Mouse (Mus musculus): ENCODE results near the gene Sephs2. TPM values are rescaled to one million over a fixed set of nuclear protein-coding genes. Genes with fewer than 3 reads are reported as not detected.
A peak's percentile ranks its signal among the peaks of the same experiment; 100 is the strongest.

Sephs2 gene
- polyA plus RNA-seq, 1 experiment from 2014 or later, result 104 TPM

- no peak overlapping the region for H3K9ac ChIP-seq (ENCODE audit: low read length)
- no peaks in the 10 kb centered on the region for H3K4me1 ChIP-seq (ENCODE audit: control insufficient read depth, insufficient read depth, low read length)
- WGBS, result 26% methylated on average over 8 of the region's 8 CpGs
- no peaks in the 10 kb centered on the region for H3K9me3 ChIP-seq (ENCODE audit: control insufficient read depth, low read length)
- H3K27ac ChIP-seq (replicated peaks; ENCODE audit: low read depth, low read length), result no peak overlapping the region
- no peaks in the 10 kb centered on the region for H3K27me3 ChIP-seq (ENCODE audit: control insufficient read depth, insufficient read depth, low read length)
- no peak overlapping the region for H3K4me2 ChIP-seq (ENCODE audit: low read depth, severe bottlenecking)
- no peak overlapping the region for H3K4me3 ChIP-seq (ENCODE audit: low read depth, low read length)
- ATAC-seq (ENCODE audit: insufficient number of reproducible peaks, low FRiP score, low TSS enrichment, low read depth), result no peak
- peak; percentile 59 for DNase-seq (ENCODE audit: low spot score)
- H3K36me3 ChIP-seq (ENCODE audit: control insufficient read depth, insufficient read depth, low read length), result no peaks in the 10 kb centered on the region
Measured at GRCm38 (mm10) chr7:127278311-127278710, 4.5 kb upstream of the Sephs2 start.

DNA sequence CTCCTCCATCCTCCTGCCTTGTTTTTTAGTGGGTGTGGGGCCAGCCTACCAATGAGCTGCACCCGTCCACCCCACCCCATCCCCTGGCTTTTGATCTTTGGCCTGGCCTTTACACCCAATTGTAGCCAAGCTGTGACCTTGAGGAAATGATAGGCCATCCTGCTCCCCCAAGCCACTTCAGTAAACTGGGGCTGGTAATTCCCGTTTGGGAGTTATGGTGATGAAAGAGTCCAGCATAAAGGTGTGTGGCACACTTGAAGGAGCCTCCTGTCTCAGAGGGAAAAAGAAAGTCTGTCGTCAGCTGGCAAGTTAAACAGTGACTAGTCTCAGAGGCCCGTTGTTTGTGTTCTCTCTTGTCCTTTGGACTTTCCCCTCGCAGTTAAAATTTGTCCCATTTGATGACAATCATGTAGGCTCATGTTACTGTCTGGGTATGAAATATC, 2.7 kb upstream of the Sephs2 start:
- Histone ChIP-seq H3K4me2 (ENCODE audit: low read depth, severe bottlenecking) (no peak overlapping the region), H3K27me3 (ENCODE audit: control insufficient read depth, insufficient read depth, low read length) (no peaks in the 10 kb centered on the region), H3K4me1 (ENCODE audit: control insufficient read depth, insufficient read depth, low read length) (no peaks in the 10 kb centered on the region), H3K27ac (replicated peaks; ENCODE audit: low read depth, low read length) (no peak overlapping the region), H3K36me3 (ENCODE audit: control insufficient read depth, insufficient read depth, low read length) (peaks cover 5% of the 10 kb centered on the region; the same call in 1 of the 2 replicates), H3K9ac (ENCODE audit: low read length) (no peak overlapping the region), H3K9me3 (ENCODE audit: control insufficient read depth, low read length) (no peaks in the 10 kb centered on the region), H3K4me3 (ENCODE audit: low read depth, low read length) (no peak overlapping the region)
- WGBS, result 63% methylated on average over 5 of the region's 5 CpGs
- no peak for ATAC-seq (ENCODE audit: insufficient number of reproducible peaks, low FRiP score, low TSS enrichment, low read depth)
- DNase-seq (ENCODE audit: low spot score), result no peak

DNA sequence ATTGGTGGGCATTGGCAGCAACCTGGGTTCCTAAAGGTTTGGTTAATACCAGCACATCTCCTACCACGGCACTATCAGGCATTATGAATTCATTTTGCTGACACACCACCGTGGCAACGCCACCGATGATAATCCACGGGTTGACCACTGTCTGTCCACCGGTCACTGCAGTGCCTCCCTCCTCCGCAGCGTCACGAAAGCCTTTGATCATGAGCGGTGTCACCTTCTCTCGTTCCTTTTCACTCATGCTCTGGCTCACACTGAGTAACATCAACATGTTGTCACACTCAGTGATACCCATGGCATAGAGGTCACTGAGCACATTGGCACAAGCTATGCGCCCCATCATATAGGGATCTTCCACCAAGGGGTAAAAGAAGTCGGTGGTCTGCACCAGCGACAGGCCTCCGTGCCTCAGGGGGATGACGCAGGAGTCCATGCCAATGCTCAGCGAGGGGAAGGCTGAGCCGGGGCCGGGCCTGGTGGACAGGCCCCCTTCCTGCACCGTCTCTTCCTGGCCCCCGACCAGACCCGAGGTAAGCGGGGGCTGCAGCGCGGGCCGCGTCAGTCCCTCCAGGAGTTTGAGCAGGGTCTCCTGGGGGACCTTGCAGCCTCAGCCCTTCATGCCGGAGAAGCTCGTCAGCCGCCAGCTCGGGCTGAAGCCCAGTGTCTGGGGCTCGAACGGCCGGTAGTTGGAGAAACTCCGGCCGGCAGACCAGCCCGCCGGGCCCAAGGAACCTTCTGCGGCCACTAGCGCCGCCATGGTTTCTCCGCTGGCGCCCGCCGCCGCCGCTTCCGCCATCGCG, 534 bp downstream of the Sephs2 start:
- Histone ChIP-seq H3K36me3 (ENCODE audit: control insufficient read depth, insufficient read depth, low read length) (peaks cover 12% of the 10 kb centered on the region; the same call in 1 of the 2 replicates), H3K4me1 (ENCODE audit: control insufficient read depth, insufficient read depth, low read length) (no peaks in the 10 kb centered on the region), H3K9ac (ENCODE audit: low read length) (peak overlapping the region; percentile 96), H3K27me3 (ENCODE audit: control insufficient read depth, insufficient read depth, low read length) (no peaks in the 10 kb centered on the region), H3K4me2 (ENCODE audit: low read depth, severe bottlenecking) (peak overlapping the region; percentile 91), H3K4me3 (ENCODE audit: low read depth, low read length) (peak overlapping the region; percentile 84), H3K27ac (replicated peaks; ENCODE audit: low read depth, low read length) (peak overlapping the region; percentile 81), H3K9me3 (ENCODE audit: control insufficient read depth, low read length) (no peaks in the 10 kb centered on the region; the same call in 1 of the 2 replicates)
- WGBS, result 18% methylated on average over 49 of the region's 50 CpGs
- ATAC-seq (ENCODE audit: insufficient number of reproducible peaks, low FRiP score, low TSS enrichment, low read depth) (peak; percentile 61), DNase-seq (ENCODE audit: low spot score) (peak; percentile 58)

DNA sequence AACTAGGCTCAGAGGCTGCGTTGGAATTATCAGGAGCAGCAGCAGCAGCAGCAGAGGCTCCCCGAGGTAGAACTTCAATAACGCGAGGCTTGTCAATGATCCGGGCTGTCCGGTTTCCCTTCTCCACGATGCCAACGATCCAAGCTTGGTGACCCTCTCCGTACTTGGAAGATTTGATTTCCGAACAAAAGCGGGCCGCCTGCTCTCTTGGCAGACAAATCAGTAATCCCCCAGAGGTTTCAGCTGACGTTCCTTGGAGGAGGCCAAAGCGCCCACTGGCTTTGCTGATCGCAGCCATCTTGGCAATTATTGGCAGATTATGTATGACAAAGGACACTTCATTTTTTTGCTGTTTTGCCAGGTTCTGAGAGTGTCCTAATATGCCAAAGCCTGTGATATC, 1.3 kb downstream of the Sephs2 start:
- Histone ChIP-seq H3K4me3 (ENCODE audit: low read depth, low read length) (no peak overlapping the region; the same call in 1 of the 2 replicates), H3K9ac (ENCODE audit: low read length) (no peak overlapping the region), H3K4me1 (ENCODE audit: control insufficient read depth, insufficient read depth, low read length) (no peaks in the 10 kb centered on the region), H3K4me2 (ENCODE audit: low read depth, severe bottlenecking) (peak overlapping the region; percentile 91; the same call in 1 of the 2 replicates), H3K27me3 (ENCODE audit: control insufficient read depth, insufficient read depth, low read length) (no peaks in the 10 kb centered on the region), H3K36me3 (ENCODE audit: control insufficient read depth, insufficient read depth, low read length) (peaks cover 12% of the 10 kb centered on the region; the same call in 1 of the 2 replicates), H3K27ac (replicated peaks; ENCODE audit: low read depth, low read length) (no peak overlapping the region), H3K9me3 (ENCODE audit: control insufficient read depth, low read length) (no peaks in the 10 kb centered on the region; the same call in 1 of the 2 replicates)
- WGBS, result 96% methylated on average over 15 of the region's 15 CpGs
- DNase-seq (ENCODE audit: low spot score) (no peak), ATAC-seq (ENCODE audit: insufficient number of reproducible peaks, low FRiP score, low TSS enrichment, low read depth) (no peak)

- 94% methylated on average over 4 of the region's 4 CpGs for WGBS
- Histone ChIP-seq H3K27me3 (ENCODE audit: control insufficient read depth, insufficient read depth, low read length) (no peaks in the 10 kb centered on the region), H3K9me3 (ENCODE audit: control insufficient read depth, low read length) (no peaks in the 10 kb centered on the region; the same call in 1 of the 2 replicates), H3K4me1 (ENCODE audit: control insufficient read depth, insufficient read depth, low read length) (no peaks in the 10 kb centered on the region), H3K36me3 (ENCODE audit: control insufficient read depth, insufficient read depth, low read length) (peaks cover 12% of the 10 kb centered on the region; the same call in 1 of the 2 replicates), H3K27ac (replicated peaks; ENCODE audit: low read depth, low read length) (no peak overlapping the region), H3K4me3 (ENCODE audit: low read depth, low read length) (no peak overlapping the region), H3K4me2 (ENCODE audit: low read depth, severe bottlenecking) (no peak overlapping the region), H3K9ac (ENCODE audit: low read length) (no peak overlapping the region)
- ATAC-seq (ENCODE audit: insufficient number of reproducible peaks, low FRiP score, low TSS enrichment, low read depth) (no peak), DNase-seq (ENCODE audit: low spot score) (no peak)
Measured at GRCm38 (mm10) chr7:127271093-127271492, 2.8 kb downstream of the Sephs2 start.

- H3K9ac ChIP-seq (ENCODE audit: low read length), result no peak overlapping the region
- H3K9me3 ChIP-seq (ENCODE audit: control insufficient read depth, low read length), result no peaks in the 10 kb centered on the region; the same call in 1 of the 2 replicates
- H3K4me2 ChIP-seq (ENCODE audit: low read depth, severe bottlenecking), result no peak overlapping the region
- peaks cover 12% of the 10 kb centered on the region; the same call in 1 of the 2 replicates for H3K36me3 ChIP-seq (ENCODE audit: control insufficient read depth, insufficient read depth, low read length)
- no peak for DNase-seq (ENCODE audit: low spot score)
- ATAC-seq (ENCODE audit: insufficient number of reproducible peaks, low FRiP score, low TSS enrichment, low read depth), result no peak
- no peak overlapping the region for H3K27ac ChIP-seq (replicated peaks; ENCODE audit: low read depth, low read length)
- H3K4me3 ChIP-seq (ENCODE audit: low read depth, low read length), result no peak overlapping the region
- no peaks in the 10 kb centered on the region for H3K4me1 ChIP-seq (ENCODE audit: control insufficient read depth, insufficient read depth, low read length)
- no peaks in the 10 kb centered on the region for H3K27me3 ChIP-seq (ENCODE audit: control insufficient read depth, insufficient read depth, low read length)
- WGBS, result 96% methylated on average over 5 of the region's 5 CpGs
Measured at GRCm38 (mm10) chr7:127270666-127271065, 3.2 kb downstream of the Sephs2 start.

DNA sequence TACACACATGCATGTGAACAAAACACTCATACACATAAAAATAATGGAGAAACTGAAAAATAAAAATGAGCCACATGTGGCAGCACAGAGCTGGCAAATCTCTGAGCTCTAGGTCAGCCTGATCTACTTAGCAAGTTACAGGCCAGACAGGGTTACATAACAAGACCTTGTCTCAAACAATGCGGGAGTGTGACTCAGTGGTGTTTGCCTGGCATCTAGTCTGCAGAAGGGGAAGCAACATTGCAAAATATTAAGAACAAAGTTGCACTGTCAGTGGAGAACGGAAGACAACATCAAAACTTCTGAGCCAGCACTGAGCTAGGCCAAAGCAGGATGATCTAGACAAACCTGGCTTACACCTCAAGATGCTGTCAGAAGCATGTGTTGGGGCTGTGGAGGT, 3.6 kb downstream of the Sephs2 start:
- WGBS, result 96% methylated on average over 2 of the region's 2 CpGs
- no peak for ATAC-seq (ENCODE audit: insufficient number of reproducible peaks, low FRiP score, low TSS enrichment, low read depth)
- Histone ChIP-seq H3K4me2 (ENCODE audit: low read depth, severe bottlenecking) (no peak overlapping the region), H3K9ac (ENCODE audit: low read length) (no peak overlapping the region), H3K27ac (replicated peaks; ENCODE audit: low read depth, low read length) (no peak overlapping the region), H3K27me3 (ENCODE audit: control insufficient read depth, insufficient read depth, low read length) (no peaks in the 10 kb centered on the region), H3K36me3 (ENCODE audit: control insufficient read depth, insufficient read depth, low read length) (peaks cover 12% of the 10 kb centered on the region; the same call in 1 of the 2 replicates), H3K4me3 (ENCODE audit: low read depth, low read length) (no peak overlapping the region), H3K4me1 (ENCODE audit: control insufficient read depth, insufficient read depth, low read length) (no peaks in the 10 kb centered on the region), H3K9me3 (ENCODE audit: control insufficient read depth, low read length) (no peaks in the 10 kb centered on the region; the same call in 1 of the 2 replicates)
- no peak for DNase-seq (ENCODE audit: low spot score)

- H3K36me3 ChIP-seq (ENCODE audit: control insufficient read depth, insufficient read depth, low read length), result peaks cover 3% of the 10 kb centered on the region; the same call in 1 of the 2 replicates
- no peak overlapping the region for H3K4me2 ChIP-seq (ENCODE audit: low read depth, severe bottlenecking)
- H3K4me3 ChIP-seq (ENCODE audit: low read depth, low read length), result no peak overlapping the region
- WGBS, result 98% methylated on average over 3 of the region's 3 CpGs
- no peaks in the 10 kb centered on the region; the same call in 1 of the 2 replicates for H3K9me3 ChIP-seq (ENCODE audit: control insufficient read depth, low read length)
- no peak for ATAC-seq (ENCODE audit: insufficient number of reproducible peaks, low FRiP score, low TSS enrichment, low read depth)
- no peak overlapping the region for H3K27ac ChIP-seq (replicated peaks; ENCODE audit: low read depth, low read length)
- no peak for DNase-seq (ENCODE audit: low spot score)
- H3K4me1 ChIP-seq (ENCODE audit: control insufficient read depth, insufficient read depth, low read length), result peaks cover 4% of the 10 kb centered on the region; the same call in 1 of the 2 replicates
- H3K27me3 ChIP-seq (ENCODE audit: control insufficient read depth, insufficient read depth, low read length), result no peaks in the 10 kb centered on the region
- no peak overlapping the region for H3K9ac ChIP-seq (ENCODE audit: low read length)
Measured at GRCm38 (mm10) chr7:127263526-127263925, 10.3 kb downstream of the Sephs2 start.

All from limb, embryonic 11.5 days (tissue).